Mouse (Mus musculus): ENCODE measurements around the gene Sf3a3.

- peak; percentile 68; the same call in 1 of the 2 replicates for TF ChIP-seq CTCF (IDR thresholded peaks at IDR 0.05; ENCODE audit: control insufficient read depth, insufficient read depth, insufficient replicate concordance, low read depth, low read length)
- TF ChIP-seq POLR2A (IDR thresholded peaks at IDR 0.05; ENCODE audit: control insufficient read depth, low read depth, low read length): peak; percentile 71; the same call in 1 of the 2 replicates
Measured at GRCm38 (mm10) chr4:124714545-124715481, at the start of gene Sf3a3.

Measured in testis, adult 2 months (tissue).